Mouse (Mus musculus): Measurements from ENCODE around the gene Hoxa1.

Gene Hoxa1

DNA sequence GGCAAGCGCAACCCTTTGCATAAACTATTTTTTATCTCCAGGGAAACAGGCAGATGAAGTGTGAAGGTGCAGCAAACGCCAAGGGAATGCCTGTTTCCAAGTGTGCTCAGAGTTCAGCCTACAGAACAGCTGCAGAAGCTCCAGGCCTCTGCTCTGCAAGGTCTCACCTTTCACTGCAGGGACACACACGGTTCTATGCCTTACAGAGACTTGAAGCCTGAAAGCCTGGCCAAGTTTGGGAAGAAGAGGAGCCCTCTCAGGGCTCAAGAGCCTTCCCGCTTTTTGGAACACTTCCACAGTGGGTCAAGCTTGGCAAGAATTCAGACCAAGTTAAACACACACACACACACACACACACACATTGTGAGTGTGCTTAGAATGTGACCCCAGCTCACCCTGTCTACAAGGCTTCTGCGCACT, 31.1 kb upstream of the Hoxa1 start:
- no peak for DNase-seq

DNA sequence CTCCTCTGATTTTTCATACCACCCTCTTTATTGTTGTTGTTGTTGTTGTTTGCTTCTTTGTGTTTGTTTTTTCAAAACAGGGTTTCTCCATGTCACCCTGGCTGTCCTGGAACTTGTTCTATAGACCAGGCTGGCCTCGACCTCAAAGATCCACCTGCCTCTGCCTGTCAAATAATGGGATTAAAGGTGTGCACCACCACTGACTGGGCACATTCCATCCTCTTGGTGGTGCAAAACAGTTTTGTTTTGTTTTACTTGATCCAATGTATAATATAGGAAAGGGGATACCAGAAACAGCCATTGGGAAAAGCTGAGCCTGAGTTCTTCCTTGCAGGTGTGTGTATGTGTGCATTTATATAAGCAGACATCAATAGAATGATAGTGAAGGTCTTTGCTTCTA, 28.4 kb upstream of the Hoxa1 start:
- DNase-seq, result no peak

DNA sequence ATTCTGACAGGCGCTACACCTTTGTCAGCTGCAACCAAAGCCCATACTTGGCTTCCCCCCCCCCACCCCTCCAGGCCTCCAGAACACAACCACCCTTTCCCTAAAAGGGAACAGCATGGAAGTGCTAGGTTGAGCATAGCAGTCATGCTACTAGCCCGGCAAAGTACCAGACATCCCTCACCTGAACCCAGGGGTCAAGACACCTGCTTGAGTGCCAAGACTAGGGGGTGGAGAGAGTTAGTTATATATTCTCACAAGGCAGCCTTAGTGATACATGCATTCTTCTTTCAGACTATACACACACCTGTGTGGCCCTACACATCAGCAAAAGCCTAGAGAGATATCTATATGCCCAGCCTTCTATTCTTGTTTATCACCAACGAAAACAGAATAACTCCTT, 27.7 kb upstream of the Hoxa1 start:
- DNase-seq, result no peak

DNA sequence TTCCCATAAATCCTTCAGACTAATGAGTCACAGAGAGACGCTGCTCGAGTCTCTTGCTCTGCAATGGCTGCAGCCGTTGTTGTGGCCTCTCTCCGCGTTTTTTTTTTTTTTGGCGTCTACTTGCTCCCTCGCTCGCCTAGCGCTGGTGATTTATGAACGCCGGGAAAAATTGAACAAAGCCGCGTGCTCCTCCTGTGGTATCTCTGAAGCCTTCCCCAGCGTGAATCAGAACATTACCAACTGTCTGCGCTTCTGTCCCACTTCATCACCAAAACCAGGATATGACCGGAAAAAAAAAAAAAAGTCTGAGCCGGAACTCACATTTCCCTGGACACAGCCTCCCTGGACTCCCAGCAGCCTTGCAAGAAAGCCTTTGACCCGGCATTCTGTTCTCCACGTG, 27.1 kb upstream of the Hoxa1 start:
- DNase-seq, result no peak

DNA sequence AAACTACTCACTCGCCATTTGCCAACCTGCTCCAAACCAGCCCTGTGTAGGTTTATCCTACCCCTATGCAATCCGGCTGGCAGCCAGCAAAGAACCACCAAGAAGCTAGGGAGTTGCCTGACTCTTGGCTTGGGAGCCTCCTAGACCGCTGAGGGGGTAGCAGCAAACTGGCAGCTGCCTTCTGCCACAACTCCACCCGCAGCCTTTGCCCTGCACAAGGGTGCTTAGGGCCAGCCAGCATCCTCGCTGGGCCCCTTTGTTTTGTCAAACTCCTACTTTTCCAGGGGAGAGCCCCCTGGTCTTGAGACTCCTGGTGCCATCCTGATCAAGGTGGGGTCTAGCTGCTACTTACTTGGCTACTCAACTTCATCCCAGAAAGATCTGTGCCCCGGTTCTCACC, 26.6 kb upstream of the Hoxa1 start:
- no peak for DNase-seq

DNA sequence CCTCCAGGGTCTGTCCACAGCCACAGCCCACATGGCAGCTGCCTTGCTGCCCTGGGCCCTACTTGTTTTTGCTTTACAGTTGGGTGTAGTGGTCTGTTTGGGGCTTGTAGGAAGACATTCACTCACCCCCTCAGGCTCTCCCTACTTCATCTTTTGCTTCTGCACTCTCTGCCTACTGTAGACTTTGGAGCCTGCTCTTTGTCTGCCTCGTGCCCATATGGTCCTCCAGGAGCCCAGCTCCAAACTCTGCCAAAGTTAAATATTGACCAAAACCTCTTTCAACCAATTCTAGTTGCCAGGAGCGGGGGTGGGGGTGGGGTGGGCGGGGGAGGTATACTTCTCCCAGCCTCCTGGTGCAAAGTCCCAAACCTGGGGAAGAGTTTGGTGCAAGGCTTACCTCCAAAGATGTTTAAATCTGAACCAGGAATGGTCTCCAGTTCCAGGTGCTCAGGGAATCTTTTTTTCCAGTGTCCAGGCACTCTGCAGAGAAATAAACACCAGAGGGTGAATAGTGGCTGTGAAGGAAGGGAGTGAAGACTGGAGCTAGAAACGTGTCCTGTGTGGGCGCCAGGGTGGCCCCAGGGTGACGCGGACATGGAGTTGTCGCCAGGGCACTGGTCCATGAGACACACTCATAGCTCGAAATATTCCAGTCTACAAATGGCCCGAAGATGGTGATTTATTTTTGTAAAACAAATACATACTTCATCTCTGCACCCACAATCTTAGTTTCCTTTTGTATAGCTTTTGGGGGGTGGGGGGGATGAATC, 25.4 kb upstream of the Hoxa1 start:
- no peak for DNase-seq

DNA sequence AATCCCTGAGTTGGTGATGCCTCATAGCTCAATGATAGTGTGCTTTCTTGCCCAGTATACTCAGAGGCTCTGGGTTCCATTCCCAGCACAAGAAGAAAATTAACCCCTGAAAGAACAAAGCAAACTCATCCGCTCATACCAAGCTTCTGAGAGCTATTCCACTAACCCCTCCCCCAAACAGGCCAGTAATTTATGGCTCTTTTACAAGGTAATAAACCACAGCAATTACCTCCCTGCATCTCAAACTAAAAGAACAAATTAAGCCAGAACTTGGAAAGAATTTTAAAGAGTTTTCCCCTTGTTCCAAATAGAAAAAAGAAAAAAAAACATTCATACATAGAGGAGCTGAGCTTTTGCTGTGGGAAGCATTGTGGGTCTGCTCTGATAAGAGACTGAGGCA, 24.7 kb upstream of the Hoxa1 start:
- DNase-seq, result no peak

DNA sequence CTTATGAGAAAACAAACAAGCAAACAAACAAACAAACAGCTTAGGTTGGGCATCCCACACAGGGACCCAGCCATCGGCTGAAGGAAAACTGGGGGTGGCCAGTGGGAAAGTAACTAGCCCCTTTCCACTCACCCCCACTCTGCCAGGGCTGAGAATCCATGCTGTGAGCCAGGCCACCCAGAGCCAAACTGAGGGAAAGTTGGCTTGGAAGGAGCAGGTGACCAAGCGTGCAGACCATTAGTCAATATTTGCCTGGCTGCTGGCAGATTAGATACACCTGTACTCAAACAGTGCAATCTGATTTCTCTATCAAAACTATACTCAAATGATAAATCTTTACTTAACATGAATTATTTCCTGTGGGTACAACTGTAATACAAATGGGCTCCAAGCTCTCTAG, 23.9 kb upstream of the Hoxa1 start:
- DNase-seq, result no peak

DNA sequence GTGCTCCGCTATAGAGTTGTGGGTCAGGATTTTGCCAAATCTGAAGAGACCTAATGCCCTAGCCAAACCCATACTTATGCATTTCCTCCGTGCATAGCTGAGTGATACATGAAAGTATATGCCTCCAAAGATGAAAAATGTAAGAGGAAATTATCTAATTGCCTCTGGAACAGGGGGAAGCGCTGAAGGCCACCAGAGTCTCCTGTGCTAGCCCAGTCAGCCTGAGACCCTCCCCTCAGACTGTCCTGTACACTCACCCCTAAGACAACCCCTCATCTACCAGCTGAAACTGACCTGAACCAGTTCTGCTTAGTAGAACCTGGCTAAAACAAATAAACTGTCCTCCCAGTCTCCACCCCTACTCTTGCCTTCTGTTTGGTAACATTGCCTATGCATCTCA, 22.6 kb upstream of the Hoxa1 start:
- DNase-seq, result no peak

DNA sequence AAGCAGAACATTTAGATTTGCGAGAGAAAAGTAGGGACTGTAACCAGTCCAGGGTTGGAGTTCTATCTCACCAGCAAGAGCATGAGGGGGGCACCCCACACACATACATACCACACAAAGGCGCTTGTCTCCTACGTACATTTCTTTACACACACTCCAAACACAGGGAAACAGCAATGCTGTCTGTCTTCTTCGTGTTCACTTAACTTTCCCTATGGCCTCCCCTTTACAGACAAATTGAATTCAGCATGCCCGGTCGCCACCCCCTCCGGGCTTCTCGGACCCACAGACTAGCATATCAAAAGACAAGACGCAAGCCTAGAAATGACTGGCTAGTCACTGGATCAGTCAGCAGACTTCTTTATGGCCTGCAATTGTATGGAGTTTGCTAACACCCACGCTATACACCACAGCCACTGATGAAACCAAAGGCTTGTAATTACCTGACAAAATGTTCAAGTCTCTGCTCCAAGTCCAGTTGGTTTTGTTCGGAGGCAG, 22.1 kb upstream of the Hoxa1 start:
- no peak for DNase-seq

DNA sequence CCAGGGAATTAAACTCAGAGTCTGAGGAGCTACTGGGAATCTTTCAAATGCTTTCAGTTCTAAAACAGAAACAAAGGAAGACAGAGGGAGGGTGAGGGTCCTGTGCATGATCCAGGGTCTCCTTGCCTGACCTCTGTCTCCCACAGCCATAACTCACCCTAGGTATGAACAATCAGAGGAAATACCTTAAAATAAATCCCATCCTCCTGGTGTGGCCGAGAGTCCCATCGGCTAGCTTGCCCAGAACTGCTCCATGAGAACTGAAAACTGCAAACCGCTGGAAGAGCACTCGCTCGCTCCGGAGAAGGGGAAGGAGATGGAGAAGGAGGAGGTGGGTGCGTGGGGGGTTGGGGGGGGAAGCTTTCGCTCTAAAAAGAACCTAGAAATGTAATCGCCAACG, 21.6 kb upstream of the Hoxa1 start:
- no peak for DNase-seq

DNA sequence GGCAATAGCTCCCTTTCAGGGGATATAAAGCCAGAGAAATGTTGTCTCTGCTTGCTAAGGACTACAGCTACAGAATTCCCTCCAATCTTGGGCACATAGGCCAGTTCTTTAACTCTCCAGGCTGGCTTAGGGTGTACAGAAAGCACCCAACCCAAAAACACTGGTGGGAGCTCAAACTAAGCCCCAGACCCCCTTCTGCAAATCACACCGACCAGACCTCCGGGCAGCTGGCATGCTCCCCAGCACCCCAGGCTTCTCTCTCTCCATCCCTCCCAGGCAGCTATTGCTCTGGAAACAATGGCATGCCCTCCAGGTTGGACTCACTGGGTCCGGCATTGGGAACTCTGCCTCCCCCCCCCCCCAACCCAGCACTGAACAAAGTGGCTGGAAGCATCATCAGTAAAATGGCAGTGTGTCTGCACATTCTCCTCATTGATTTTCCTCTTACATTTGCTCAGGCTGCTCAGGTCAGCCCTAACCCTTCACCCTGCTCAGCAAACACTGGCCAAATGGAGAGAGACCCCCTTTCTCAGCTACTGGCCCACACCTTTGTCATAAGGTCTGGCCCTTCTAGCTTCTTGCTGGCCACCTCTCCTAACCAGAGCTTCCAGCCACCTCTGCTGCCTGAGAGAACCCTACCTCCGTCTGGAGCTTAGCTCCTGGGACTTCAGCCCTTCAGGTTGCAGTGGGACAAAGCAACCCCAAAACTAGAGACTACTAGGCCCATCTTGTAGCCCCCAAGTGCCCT, 21.0 kb upstream of the Hoxa1 start:
- DNase-seq, result no peak

DNA sequence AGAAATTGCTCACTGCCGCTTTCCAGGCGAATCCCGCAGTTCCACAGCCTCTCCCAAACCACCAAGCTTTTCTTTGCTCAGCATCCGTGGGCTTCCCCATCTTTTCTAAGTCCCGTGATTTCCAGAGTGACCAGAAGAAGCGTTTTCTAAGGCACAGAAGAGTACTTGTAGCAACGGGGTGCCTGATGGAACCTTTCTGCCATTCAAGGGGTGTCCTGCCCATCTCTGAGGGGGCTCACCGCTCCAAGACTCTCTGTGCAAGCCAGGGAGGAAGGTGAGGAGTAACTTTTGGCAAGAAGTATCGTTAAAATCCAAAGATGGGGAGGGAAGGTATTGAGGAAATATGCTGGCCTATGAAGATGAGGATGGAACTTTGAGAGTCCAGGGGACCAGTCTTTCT, 19.7 kb upstream of the Hoxa1 start:
- DNase-seq, result no peak

DNA sequence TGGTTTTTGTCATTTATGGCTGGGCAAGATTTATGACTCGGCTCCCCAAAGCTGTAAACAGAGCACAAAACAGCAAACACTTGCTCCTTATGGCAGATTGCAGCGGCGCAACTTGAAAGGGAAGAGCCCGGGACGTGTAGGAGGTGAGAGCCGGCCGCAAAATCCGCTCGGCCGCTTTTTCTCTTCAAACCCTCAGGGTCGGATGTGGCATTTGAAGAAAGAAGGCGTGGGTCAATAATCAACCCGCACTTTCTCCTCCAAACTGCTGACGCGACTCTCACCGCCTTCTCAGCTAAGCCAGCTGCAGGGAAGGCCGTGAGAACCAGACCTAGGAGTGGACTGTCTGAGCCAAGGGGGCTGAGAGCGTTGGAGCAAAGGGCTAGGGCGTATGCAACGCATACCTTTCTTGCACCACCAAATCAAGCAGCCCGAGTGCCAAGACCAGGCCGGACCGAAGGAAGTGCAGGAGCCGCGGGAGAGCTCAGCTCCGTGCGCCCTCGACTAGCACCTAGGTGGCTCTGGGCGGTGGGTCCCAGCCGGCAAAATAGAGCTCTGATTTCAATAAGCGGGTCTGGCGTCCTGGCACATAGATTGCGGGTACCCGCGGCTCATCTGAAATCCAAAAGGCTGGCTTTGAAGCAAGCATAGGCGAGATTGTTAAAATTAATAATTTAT, 19.1 kb upstream of the Hoxa1 start, which contains the start of gene 5730596B20Rik:
5730596B20Rik (plus strand) TSS at position 438 of the 675 bp plus-strand sequence.
- DNase-seq, result no peak

DNA sequence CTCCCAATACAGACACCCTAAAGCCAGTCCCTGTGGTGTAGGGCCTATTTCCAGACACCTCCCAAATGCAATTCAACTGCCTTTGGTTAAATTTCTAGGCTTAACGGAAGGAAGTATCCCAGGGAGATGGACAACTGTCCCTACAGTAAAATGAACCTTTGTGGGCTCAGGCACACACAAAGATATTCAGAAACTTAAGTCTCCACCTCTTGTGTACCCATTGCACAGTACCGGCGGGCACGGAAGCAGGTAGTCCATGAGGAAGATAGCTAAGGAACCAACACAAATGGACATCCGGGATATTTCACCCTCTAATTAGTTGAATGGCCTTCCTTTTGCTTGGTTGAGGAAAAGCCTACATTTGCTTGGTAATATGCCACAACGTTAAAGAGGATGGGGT, 18.3 kb upstream of the Hoxa1 start:
- no peak for DNase-seq

DNA sequence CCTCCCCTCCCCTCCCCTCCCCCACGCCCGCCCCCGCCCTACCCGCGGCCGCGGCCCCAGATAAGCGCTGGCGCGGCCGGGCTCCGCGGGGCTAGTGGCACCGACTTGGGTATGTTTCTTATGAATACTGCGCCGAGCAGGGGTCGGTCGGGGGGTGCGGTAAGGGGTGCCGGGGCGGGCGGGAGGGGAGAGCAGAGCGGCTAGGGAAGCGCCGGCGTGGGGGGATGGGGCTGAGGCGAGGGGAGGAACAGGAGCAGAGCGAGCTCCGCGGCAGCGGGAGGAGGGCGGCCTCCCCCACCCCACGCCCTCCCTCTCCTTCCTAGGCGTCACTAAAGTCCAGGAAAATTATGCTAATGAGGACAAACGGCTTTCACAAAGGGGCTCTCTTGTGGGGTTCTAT, 17.7 kb upstream of the Hoxa1 start:
- DNase-seq, result no peak

DNA sequence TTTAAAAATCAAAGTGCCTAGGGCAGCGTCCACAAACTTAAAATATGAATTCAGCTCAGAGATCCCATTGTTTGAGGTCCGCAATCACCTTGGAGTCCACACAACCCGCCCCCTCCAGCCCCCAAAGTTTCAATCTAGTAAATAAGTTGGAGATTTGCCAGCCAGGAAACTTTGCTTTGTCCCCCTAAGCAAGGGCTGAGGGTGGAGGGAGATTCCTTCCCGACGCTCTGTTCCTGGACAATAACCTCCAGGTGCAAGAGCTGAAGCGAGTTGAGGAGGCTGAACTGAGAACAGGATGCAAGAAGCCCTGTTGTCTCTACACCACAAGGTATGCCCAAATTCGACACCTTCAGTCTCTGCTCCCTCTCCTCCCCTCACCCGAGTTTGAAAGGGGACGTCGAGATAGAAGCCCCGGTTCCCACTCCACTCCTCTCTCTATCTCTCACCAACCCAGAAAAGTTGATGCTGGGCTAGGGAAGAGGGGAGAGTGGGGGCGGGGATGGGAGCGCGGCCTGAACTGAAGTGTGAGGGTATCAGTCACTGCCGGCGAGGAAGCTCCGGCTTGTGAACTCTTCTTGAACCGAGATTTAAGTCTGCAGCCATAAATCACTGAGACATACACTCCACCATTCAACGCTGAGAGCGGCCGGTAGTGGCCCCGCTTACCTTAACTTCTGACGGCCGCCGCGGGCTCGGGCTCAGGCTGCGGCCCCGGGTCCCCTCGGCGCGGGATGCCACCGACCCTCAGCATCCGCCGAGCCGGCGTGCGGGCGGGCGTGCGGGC, 17.0 kb upstream of the Hoxa1 start:
- no peak for DNase-seq

DNA sequence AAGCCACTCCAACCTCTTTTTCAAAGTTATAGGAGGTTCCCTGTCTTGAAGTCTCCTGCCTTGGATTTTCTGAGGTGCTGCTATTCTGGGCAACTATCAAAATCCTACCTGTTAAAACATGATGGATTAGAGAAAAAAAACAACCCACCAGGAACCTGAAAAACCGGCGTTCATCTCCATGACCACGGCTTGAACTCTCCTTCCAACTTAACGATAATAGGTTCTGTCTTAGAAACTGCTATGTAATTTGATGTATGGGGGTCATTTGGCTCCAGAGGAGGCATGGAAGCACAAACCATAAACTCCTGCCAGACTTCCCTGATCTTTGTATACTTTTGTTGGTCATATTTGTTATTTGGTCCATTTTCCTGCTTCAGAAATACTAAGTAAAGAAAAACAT, 15.5 kb upstream of the Hoxa1 start:
- DNase-seq, result no peak

DNA sequence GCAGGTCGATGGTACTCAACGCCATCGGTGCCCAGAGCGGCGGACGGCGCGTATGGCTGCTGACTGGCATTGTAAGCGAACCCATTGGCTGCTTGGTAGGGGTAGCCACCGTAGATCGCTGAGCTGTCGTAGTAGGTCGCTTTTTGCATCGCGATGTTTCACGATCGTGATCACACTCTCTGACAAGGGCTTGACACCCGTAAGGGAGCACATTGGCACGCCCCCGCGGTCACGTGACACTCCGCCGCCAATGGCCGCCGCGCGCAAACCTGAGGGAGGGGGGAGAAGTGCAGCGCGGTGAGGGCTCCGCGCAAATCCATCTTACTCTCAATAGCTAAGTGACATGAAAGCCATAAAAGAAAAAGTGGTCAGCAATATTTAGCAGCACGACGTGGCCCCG, 14.4 kb upstream of the Hoxa1 start:
- DNase-seq, result no peak

DNA sequence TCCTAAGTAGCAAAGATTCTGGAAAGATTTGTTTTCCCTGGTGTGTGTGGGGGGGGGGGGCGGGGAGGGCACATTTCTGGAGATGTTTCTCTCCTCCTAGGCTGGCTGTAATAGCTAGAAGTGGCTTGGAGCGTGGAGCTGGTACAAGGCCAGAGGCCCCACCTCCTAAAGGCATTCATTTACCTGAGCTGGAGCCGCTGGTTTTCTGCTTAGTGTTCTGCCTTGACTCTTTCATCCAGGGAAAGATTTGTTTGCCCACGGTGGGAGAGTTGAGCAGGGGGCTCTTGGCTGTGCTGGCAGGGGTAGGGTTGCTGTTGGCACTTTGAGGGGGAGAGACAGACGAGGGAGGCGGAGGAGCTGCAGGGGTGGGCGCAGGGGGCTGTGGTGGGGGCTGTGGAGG, 13.8 kb upstream of the Hoxa1 start:
- DNase-seq, result no peak

DNA sequence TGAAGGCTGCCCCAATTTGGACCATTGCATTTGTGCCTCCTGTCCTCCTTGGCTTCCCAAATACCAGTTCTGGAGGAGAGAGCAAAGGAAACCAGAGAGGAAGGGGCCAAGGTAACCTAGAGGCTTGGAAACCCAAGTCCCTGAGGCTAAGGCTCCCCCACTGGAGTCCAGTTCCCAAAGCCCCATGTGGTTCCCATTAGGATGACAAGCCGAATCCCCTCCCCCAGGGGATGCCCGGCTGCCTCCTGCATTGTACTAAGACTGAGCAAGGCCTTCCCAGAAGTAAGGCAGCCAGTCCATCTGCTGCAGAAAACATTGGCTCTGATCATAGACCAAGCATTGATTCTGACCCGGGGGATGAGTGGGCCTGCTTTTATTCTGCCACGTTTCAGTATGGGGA, 13.2 kb upstream of the Hoxa1 start:
- no peak for DNase-seq

DNA sequence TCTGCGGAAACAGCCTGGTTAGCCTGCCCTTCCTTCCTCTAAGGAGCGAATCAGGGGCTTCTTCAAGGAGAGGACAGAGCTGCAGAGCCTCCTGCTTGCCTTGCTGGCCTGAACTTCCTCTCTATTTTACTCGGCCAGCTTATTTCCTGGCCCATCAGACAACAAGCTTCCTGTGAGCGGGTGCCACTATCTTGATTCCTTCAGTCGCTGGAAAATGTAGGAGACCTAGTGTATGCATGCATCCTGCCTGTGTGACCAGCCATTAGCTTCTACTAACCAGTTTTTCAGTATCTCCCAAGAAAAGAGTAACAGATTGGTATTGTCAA, 12.7 kb upstream of the Hoxa1 start:
- no peak for DNase-seq

Measured in right cerebral cortex, postnatal 14 days (tissue).